Mouse (Mus musculus) Muller cell, postnatal 12 days (primary cell): ENCODE data around the gene Cacna2d4.
"Not testable (repeated sequence)": the region's sequence is repeated elsewhere in the genome, so short reads cannot be mapped to it uniquely, and the experiment has no call there.

Source experiments
- DNase-seq: peaks from one replicate; pipeline ENCODE4 v3.0.0-alpha.2; 2015; ENCODE audit errors: inconsistent ontology term

The Cacna2d4 gene

GRCm38 (mm10) chr6:119236241-119236640 lies at the start of gene Cacna2d4:
Gene Cacna2d4 (plus strand): TSS chr6:119236526.
- no peak for DNase-seq

- no peak for DNase-seq
Measured at GRCm38 (mm10) chr6:119186658-119187057, 49.7 kb upstream of the Cacna2d4 start.

GRCm38 (mm10) chr6:119187631-119188030 lies 48.7 kb upstream of the Cacna2d4 start:
- no peak for DNase-seq

GRCm38 (mm10) chr6:119191478-119191877 lies 44.8 kb upstream of the Cacna2d4 start:
- no peak for DNase-seq

- DNase-seq = no peak
Measured at GRCm38 (mm10) chr6:119193571-119194154, 42.7 kb upstream of the Cacna2d4 start.

GRCm38 (mm10) chr6:119194161-119194560 lies 42.2 kb upstream of the Cacna2d4 start:
- DNase-seq = no peak

- no peak for DNase-seq
Measured at GRCm38 (mm10) chr6:119194601-119195000, 41.7 kb upstream of the Cacna2d4 start.

- DNase-seq = no peak
Measured at GRCm38 (mm10) chr6:119196382-119197305, 39.7 kb upstream of the Cacna2d4 start, which contains the start of gene Cacna1c. Gene Cacna1c (minus strand): TSS chr6:119196418.

GRCm38 (mm10) chr6:119198534-119199273 lies 37.6 kb upstream of the Cacna2d4 start:
- DNase-seq = no peak

GRCm38 (mm10) chr6:119199274-119199879 lies 36.9 kb upstream of the Cacna2d4 start:
- DNase-seq = no peak

GRCm38 (mm10) chr6:119200362-119200761 lies 36.0 kb upstream of the Cacna2d4 start:
- no peak for DNase-seq

GRCm38 (mm10) chr6:119201575-119201974 lies 34.8 kb upstream of the Cacna2d4 start:
- DNase-seq = no peak

- no peak for DNase-seq
Measured at GRCm38 (mm10) chr6:119204286-119204685, 32.0 kb upstream of the Cacna2d4 start.

GRCm38 (mm10) chr6:119204915-119205314 lies 31.4 kb upstream of the Cacna2d4 start:
- no peak for DNase-seq

- not testable (repeated sequence) for DNase-seq
Measured at GRCm38 (mm10) chr6:119206006-119206405, 30.3 kb upstream of the Cacna2d4 start.

GRCm38 (mm10) chr6:119213375-119213774 lies 23.0 kb upstream of the Cacna2d4 start:
- no peak for DNase-seq

- no peak for DNase-seq
Measured at GRCm38 (mm10) chr6:119214190-119214589, 22.1 kb upstream of the Cacna2d4 start.

- DNase-seq = no peak
Measured at GRCm38 (mm10) chr6:119215040-119215613, 21.2 kb upstream of the Cacna2d4 start.

- no peak for DNase-seq
Measured at GRCm38 (mm10) chr6:119217661-119218060, 18.7 kb upstream of the Cacna2d4 start.

GRCm38 (mm10) chr6:119218591-119218990 lies 17.7 kb upstream of the Cacna2d4 start:
- DNase-seq = no peak

GRCm38 (mm10) chr6:119219237-119219870 lies 17.0 kb upstream of the Cacna2d4 start:
- DNase-seq = peak; percentile 59
